Mouse (Mus musculus) forebrain, embryonic 16.5 days (tissue): ENCODE results near the gene Slfn5. TPM values are rescaled to one million over a fixed set of nuclear protein-coding genes. Genes with fewer than 3 reads are reported as not detected.

Experiments
- ATAC-seq: fragments of 200-750 bp; cut with Nextera tagmentation; 2 replicates; pipeline ENCODE4 v1.8.0; 2017; ENCODE audit warnings: mild to moderate bottlenecking, moderate library complexity
- H3K27ac ChIP-seq: fragments of 300-500 bp; sonication (generic); 2 replicates; pipeline ENCODE4 v1.5.1; 2014; ENCODE audit warnings: low read length, control low read depth
- H3K27me3 ChIP-seq: fragments of 300-500 bp; sonication (generic); replicated peaks from 2 replicates; pipeline ENCODE4 v1.6.1; 2014; ENCODE audit warnings: low read length; ENCODE audit not compliant: control insufficient read depth, insufficient read depth
- H3K36me3 ChIP-seq: fragments of 300-500 bp; sonication (generic); 2 replicates; pipeline ENCODE4 v1.6.1; 2014; ENCODE audit not compliant: control insufficient read depth, insufficient read depth
- H3K4me1 ChIP-seq: fragments of 300-500 bp; sonication (generic); replicated peaks from 2 replicates; pipeline ENCODE4 v1.6.1; 2014; ENCODE audit warnings: low read length; ENCODE audit not compliant: control insufficient read depth, insufficient read depth
- H3K4me2 ChIP-seq: fragments of 300-500 bp; sonication (generic); 2 replicates; pipeline ENCODE4 v1.6.1; 2014; ENCODE audit warnings: mild to moderate bottlenecking, low read length, control low read depth
- H3K4me3 ChIP-seq: fragments of 300-500 bp; sonication (generic); replicated peaks from 2 replicates; pipeline ENCODE4 v1.5.1; 2014; ENCODE audit warnings: mild to moderate bottlenecking, low read length, control low read depth
- H3K9ac ChIP-seq: fragments of 300-500 bp; sonication (generic); replicated peaks from 2 replicates; pipeline ENCODE4 v1.6.1; 2014; ENCODE audit warnings: low read depth, low read length, control low read depth
- H3K9me3 ChIP-seq: fragments of 300-500 bp; sonication (generic); 2 replicates; pipeline ENCODE4 v1.6.1; 2016; ENCODE audit warnings: low read length; ENCODE audit not compliant: control insufficient read depth
- WGBS: fragments of 180-500 bp; shearing (Covaris S2); extraction: QIAGEN DNeasy Blood & Tissue Kit; methylation state at CpG from one replicate; pipeline ENCODE4 v1.1.7; 2014; 5-methylcytosine and 5-hydroxymethylcytosine counted together
- polyA plus RNA-seq: library from polyadenylated mRNA; unstranded; fragments of >200 nt; fragmentation: Nextera tagmentation; extraction: Ambion mirVana; gene quantifications from 2 replicates; pipeline ENCODE4 v1.2.1, GENCODE M21; 2015

Gene Slfn5
- polyA plus RNA-seq = 1.3 and 1.8 TPM in 2 replicates

DNA sequence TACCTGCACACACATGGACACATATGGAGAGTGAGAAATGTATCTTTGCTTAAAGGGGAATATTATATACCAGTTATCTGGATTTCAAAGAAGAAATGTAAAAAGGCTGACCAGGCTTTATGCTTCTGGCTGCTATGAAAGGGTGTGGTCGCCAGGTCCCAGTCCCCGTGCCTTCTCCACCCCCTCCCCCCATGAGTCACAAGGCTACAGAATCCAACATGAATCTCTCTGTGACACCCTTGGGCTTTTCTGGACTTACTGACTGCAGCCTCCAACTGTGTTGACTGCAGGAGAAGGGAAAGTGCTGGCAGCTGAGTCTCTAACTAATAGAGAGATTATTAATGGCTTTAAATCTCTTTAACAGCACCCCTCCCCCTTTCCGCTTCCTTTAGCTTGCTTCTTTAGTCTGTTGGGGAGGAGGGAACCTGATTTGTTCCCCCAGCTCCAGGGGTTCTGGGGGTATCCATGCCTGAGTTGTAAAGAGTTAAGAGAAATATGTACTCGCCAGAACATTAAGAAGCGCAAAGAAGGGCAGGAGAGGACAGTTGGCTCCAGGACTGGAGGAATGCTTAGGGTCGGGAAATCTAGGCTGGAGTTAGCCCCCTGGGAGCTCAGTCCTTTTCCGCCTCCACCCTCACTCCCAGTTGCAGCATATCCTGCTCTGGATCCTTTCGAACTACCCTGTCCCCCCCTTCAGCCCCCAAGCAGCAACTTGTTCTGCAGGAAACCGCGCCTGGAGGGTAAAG is at the start of gene Slfn5:
Gene Slfn5, plus strand, starts transcription at position 614 of the 746 bp plus-strand sequence.
- no peaks in the 10 kb centered on the region for H3K4me1 ChIP-seq
- no peak within 1 kb of the TSS for H3K4me3 ChIP-seq
- H3K27ac ChIP-seq = no peak within 1 kb of the TSS
- H3K9ac ChIP-seq = no peak within 1 kb of the TSS
- no peak for ATAC-seq
- peaks cover 35% of the 10 kb centered on the region for H3K27me3 ChIP-seq
- H3K9me3 ChIP-seq = no peaks in the 10 kb centered on the region
- WGBS = 9% methylated on average over 10 of the region's 10 CpGs
- H3K36me3 ChIP-seq = no peaks in the 10 kb centered on the region
- H3K4me2 ChIP-seq = 0 out of 2 replicates have a peak within 1 kb of the TSS, but pooled peaks have one; percentile 2

DNA sequence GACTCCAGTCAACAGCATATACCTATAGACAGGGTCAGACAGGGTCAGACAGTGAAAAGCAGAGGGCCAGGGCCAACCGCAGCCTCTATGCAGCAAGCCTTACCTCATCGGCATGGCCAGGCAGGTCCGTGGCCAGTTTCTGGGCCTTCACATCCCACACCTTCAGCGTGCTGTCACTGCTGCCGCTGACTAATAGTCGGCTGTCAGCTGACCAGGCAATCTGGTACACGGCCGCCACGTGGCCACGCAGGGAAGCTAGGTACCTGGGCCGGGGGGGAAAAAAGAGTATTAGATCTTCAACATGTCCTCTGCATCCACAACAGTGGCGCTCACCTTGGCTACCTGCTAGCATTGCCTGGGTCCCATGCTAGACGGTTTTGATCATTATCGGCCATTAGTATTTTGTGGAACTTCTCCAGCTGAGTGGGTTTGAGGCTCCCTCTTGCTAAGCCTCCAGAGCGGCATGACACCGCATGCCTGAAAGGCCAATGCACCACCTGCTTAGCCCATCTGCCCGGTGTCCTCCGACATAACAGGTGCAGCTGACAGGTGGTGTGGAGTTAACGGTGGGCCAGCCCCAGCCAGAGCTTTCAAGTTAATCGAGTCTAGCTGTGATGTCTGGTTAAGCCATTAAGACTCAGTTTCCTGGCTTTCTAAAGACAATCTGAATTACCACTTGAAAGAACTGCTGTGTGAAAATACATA is 49.4 kb upstream of the Slfn5 start:
- WGBS = 88% methylated on average over 20 of the region's 20 CpGs
- ATAC-seq = no peak
- no peak overlapping the region for H3K27ac ChIP-seq
- H3K4me1 ChIP-seq = no peaks in the 10 kb centered on the region
- H3K4me3 ChIP-seq = no peak overlapping the region
- H3K36me3 ChIP-seq = peaks cover 32% of the 10 kb centered on the region
- H3K27me3 ChIP-seq = no peaks in the 10 kb centered on the region
- H3K9me3 ChIP-seq = no peaks in the 10 kb centered on the region
- no peak overlapping the region for H3K9ac ChIP-seq
- no peak overlapping the region for H3K4me2 ChIP-seq

DNA sequence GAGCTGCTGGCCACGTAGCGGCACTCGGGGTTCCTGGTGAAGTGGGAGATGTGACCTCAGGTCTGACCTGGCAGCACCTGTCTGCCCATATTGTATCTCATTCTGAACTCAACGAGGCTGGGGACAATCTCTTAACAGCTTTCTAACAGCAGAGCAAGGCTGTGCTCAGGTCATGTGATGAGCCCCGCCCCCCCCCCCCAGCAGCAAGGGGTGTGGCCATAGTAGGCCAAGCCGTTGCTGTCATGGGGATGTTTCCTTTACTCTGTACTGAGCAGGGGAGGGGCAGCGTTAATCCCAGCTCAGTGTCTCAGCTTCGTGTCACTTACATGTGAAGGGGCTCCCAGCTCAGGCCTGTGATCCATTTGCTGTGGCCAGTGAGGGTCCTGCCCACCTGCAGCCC is 46.2 kb upstream of the Slfn5 start:
- Histone ChIP-seq H3K9me3 (no peaks in the 10 kb centered on the region), H3K9ac (no peak overlapping the region), H3K27ac (no peak overlapping the region), H3K4me1 (peaks cover 10% of the 10 kb centered on the region), H3K4me3 (no peak overlapping the region), H3K27me3 (no peaks in the 10 kb centered on the region), H3K4me2 (no peak overlapping the region), H3K36me3 (peaks cover 32% of the 10 kb centered on the region)
- no peak for ATAC-seq
- WGBS = 62% methylated on average over 8 of the region's 8 CpGs

DNA sequence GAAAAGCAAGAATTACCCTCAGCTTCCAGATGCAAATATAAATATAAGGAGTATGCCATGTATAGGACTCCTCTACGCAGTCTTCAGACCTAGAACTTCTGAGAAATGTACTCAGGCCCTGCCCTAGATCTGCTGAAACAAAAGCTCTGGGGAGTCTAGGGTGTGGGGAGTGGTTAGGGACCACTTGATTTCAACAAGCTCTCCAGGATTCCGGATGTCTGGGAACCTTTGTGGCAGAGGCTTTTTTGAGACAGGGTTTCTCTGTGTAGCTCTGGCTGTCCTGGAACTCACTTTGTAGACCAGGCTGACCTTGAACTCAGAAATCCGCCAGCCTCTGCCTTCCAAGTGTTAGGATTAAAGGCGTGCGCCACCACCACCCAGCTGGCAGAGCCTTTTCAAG is 45.3 kb upstream of the Slfn5 start:
- 87% methylated on average over 5 of the region's 5 CpGs for WGBS
- H3K36me3 ChIP-seq = peaks cover 27% of the 10 kb centered on the region

DNA sequence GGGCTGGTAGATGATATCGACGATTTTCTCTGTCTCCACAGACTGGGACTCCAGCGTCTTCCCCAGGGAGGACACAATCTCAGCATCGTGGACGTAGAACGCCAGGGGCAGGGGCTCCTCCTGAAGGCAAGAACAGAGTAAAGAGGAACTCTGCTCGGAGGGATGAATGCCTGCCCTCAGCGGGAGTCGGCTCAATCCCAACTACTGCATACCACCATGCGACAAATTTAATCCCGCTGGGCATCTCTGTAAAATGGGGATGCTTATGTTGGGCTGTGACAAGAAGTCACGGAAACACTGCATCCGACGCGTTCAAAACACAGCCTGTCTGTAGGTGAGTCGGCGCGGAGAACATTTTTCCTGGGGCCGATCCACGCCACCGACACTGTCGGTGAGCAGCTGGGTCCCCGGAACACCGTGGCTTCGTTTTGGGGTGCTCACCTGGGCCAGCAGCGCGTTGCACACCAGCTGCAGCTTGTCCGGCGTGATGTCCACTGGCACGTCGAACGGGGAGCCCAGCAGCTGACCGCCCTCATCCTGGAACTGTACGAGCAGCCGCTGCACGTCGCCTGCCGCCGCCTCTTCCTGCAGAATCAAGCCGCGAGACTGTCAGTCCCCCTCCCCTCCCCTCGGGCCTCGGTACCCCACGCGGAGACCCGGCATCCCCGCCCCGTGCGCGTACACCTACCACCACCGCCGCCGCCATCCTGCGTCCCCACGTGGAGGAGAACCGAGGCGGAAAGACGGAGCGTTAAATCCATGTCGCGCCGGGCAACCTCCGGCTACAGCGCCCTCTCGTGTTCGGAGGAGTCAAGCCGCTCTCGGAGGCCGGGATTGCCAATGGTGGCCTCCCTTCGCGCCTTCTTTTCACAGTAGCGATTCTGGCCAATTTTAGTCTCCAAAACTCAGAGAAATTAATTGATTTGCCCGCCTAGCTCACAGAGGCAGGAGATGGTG is 43.2 kb upstream of the Slfn5 start, which contains the start of gene Nle1:
Gene Nle1, minus strand, starts transcription at position 761 of the 957 bp plus-strand sequence.
- peak within 1 kb of the TSS; percentile 65 for H3K4me2 ChIP-seq
- H3K27ac ChIP-seq = no peak within 1 kb of the TSS; the same call in 1 of the 2 replicates
- peak within 1 kb of the TSS; percentile 81 for H3K4me3 ChIP-seq
- no peaks in the 10 kb centered on the region for H3K9me3 ChIP-seq
- H3K4me1 ChIP-seq = peaks cover 10% of the 10 kb centered on the region
- peaks cover 12% of the 10 kb centered on the region for H3K36me3 ChIP-seq
- H3K9ac ChIP-seq = peak within 1 kb of the TSS; percentile 79
- H3K27me3 ChIP-seq = no peaks in the 10 kb centered on the region
- 1% methylated on average over 71 of the region's 73 CpGs for WGBS
- ATAC-seq = peak; percentile 92

More for the DNA sequence above, 45.3 kb upstream of the Slfn5 start:
- Histone ChIP-seq H3K4me3 (no peak overlapping the region), H3K4me2 (no peak overlapping the region), H3K27ac (no peak overlapping the region), H3K9ac (no peak overlapping the region), H3K9me3 (no peaks in the 10 kb centered on the region), H3K4me1 (peaks cover 10% of the 10 kb centered on the region), H3K27me3 (no peaks in the 10 kb centered on the region)
- ATAC-seq = no peak

DNA sequence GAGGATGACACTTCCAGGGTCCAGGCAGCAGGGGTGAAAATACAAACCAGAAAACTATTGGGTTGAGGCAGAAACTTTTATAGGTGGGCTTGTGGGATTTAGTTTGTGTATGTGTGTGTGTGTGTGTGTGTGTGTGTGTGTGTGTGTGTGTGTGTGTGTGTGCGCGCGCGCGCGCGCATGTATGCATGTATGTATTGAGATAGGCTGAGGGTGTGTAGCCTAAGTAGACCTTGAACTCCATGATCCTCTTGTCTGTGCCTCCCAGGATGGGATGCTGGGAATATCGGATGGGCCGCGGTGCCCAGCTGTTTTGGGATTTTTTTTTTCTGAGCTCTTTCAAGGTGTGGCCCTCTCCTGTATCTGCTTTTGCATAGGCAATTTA is 42.5 kb upstream of the Slfn5 start:
- Histone ChIP-seq H3K27ac (no peak overlapping the region), H3K4me3 (peak overlapping the region; percentile 81), H3K36me3 (peaks cover 8% of the 10 kb centered on the region), H3K9ac (no peak overlapping the region; the same call in 1 of the 2 replicates), H3K4me2 (peak overlapping the region; percentile 65), H3K9me3 (no peaks in the 10 kb centered on the region), H3K27me3 (no peaks in the 10 kb centered on the region), H3K4me1 (peaks cover 10% of the 10 kb centered on the region)
- 51% methylated on average over 10 of the region's 10 CpGs for WGBS
- ATAC-seq = peak; percentile 7; the same call in 1 of the 2 replicates

DNA sequence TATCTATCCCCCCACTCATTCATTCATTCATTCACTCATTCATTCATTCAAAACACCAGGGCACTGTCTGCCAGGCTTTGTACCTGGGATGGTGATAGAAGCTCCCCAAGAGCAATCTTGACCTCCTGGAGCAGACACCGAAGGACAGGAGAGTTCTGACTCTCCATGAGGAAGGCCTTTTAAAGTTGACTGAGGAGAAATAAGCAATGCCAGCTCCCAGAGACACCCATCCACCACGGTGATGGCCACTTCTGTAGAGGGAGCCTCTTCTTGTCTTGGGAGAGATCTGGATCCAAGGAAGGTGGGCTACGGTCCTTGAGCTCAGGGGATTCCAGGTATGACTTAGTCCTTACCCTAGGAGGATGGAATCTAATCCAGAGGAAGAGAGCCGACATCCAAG is 40.9 kb upstream of the Slfn5 start, which contains the start of gene Unc45b:
Gene Unc45b, plus strand, starts transcription at position 301 of the 400 bp plus-strand sequence.
- peaks cover 12% of the 10 kb centered on the region for H3K4me1 ChIP-seq
- no peaks in the 10 kb centered on the region for H3K27me3 ChIP-seq
- no peak for ATAC-seq
- H3K36me3 ChIP-seq = no peaks in the 10 kb centered on the region
- WGBS = 87% methylated on average over 4 of the region's 4 CpGs
- no peak within 1 kb of the TSS for H3K9ac ChIP-seq
- H3K4me2 ChIP-seq = no peak within 1 kb of the TSS
- no peak within 1 kb of the TSS for H3K4me3 ChIP-seq
- no peak within 1 kb of the TSS for H3K27ac ChIP-seq
- H3K9me3 ChIP-seq = no peaks in the 10 kb centered on the region

DNA sequence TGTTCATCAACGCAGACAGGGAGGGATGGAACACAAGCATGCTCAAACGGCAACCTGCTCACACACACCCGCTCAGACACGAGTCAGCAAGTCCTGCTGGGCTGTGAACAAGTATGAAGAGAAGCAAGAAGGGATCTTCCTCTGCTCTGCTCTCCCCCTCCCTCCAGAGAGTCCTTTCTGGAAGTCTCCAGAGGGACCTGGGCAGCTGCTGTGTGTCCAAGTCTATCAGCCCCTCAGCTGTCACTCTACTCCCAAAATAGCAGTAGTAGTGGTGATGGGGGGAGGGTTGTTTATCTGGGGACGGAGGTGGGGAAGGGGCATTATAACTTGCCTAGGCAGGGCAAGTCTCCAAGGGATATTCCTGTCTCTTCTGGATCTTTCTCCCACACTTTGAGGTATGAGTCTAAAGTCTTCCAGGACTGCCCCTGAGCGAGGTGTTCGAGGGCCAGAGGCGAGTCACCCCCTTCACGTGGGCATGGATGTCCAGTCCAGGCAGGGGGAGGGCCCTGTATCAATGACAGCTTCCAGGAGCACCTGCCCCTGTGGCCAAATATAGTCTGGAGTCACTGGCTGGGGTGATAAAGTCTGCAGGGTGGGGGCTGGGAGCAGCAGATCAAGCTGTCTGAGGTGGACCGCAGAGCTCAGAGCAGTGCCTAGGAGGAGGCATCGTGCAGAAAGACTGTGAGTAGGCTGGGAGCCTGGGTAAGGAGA is 40.3 kb upstream of the Slfn5 start:
- Histone ChIP-seq H3K36me3 (no peaks in the 10 kb centered on the region), H3K9me3 (no peaks in the 10 kb centered on the region), H3K27me3 (no peaks in the 10 kb centered on the region), H3K27ac (no peak overlapping the region), H3K4me2 (no peak overlapping the region), H3K4me1 (peaks cover 12% of the 10 kb centered on the region), H3K4me3 (no peak overlapping the region), H3K9ac (no peak overlapping the region)
- no peak for ATAC-seq
- WGBS = 83% methylated on average over 11 of the region's 11 CpGs
